28 mouse cellular contexts compared by ENCODE assay signal in the genomic region with DNA sequence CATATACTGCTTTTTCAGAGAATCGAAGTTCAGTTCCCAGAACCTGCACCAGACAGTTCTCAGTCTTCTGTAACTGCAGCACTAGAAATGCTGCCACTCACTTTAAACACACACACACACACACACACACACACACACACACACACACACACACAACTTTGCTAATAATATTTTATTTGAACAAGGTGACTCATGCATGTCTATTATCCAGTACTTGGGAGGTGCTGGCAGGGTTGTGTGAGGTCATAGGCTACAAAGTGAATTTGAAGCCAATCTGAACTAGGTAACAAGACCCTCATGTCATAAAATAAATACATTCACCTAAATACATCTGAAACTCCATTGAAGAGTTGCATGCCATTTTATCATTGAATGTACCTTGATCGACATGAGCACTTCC.
A peak's percentile ranks its signal among the peaks of the same experiment; 100 is the strongest.
DNase-seq lines count a peak whose midpoint lies in the region; ATAC-seq lines count a peak whose summit lies in the region.
"Had no signal": no experiment of that assay in that cellular context is flagged by ENCODE, and none has a peak within 500 bp of the region (broad histone marks: within the 10 kb centered on the region; RNA-seq: fewer than 3 reads in every experiment).

No protein-coding gene starts in this region.

- no peaks in the 10 kb centered on the region for H3K9me3 ChIP-seq in midbrain, embryonic 13.5 days
- H3K9me3 ChIP-seq: embryonic facial prominence, embryonic 12.5 days; embryonic facial prominence, embryonic 15.5 days; heart, embryonic 12.5 days; heart, embryonic 15.5 days; hindbrain, embryonic 10.5 days; hindbrain, embryonic 13.5 days; intestine, embryonic 15.5 days had no signal

- ATAC-seq in midbrain, embryonic 13.5 days, result no peak
- ATAC-seq: forebrain, embryonic 14.5 days; forebrain, postnatal 0 days; hindbrain, embryonic 16.5 days; intestine, embryonic 15.5 days had no signal

- WGBS in midbrain, embryonic 13.5 days, result 86% methylated on average over 2 of the region's 2 CpGs

- no peak overlapping the region for H3K27ac ChIP-seq in midbrain, embryonic 13.5 days
- H3K27ac ChIP-seq: embryonic facial prominence, embryonic 12.5 days; embryonic facial prominence, embryonic 15.5 days; gastrocnemius, adult 2 months; heart, embryonic 15.5 days; hindbrain, embryonic 10.5 days; hindbrain, embryonic 13.5 days; intestine, embryonic 15.5 days had no signal

- peak; percentile 54 for DNase-seq in adrenal gland, adult 2 months
- DNase-seq in adrenal gland, postnatal 4 days (ENCODE audit: low spot score in 2 of 2), result no peak
- peak; percentile 26 for DNase-seq in Muller cell, postnatal 12 days (ENCODE audit: inconsistent ontology term)
- DNase-seq in adrenal gland, postnatal 10 days, result peak; percentile 40
- peak; percentile 44 to 46 for DNase-seq in adrenal gland, postnatal 36 days
- no peak for DNase-seq in layer of hippocampus, postnatal 10 days (ENCODE audit: low spot score in 2 of 2)
- DNase-seq: B cell, adult 2 months; cerebellum, adult 11 months; cerebellum, adult 2 months; cerebellum, adult 9-11 months; cerebellum, postnatal 25 days; forebrain, postnatal 0 days; gastrocnemius, adult 2 months; gastrocnemius, postnatal 25 days; heart, adult 18-20 months; heart, postnatal 36 days had no signal

- H3K36me3 ChIP-seq in midbrain, embryonic 13.5 days, result no peaks in the 10 kb centered on the region
- H3K36me3 ChIP-seq: embryonic facial prominence, embryonic 12.5 days; embryonic facial prominence, embryonic 15.5 days; G1E; heart, embryonic 12.5 days; heart, embryonic 15.5 days; hindbrain, embryonic 10.5 days; hindbrain, embryonic 13.5 days; intestine, embryonic 15.5 days had no signal

- H3K27me3 ChIP-seq in midbrain, embryonic 13.5 days, result no peaks in the 10 kb centered on the region
- H3K27me3 ChIP-seq: CH12.LX; embryonic facial prominence, embryonic 12.5 days; embryonic facial prominence, embryonic 15.5 days; heart, embryonic 12.5 days; heart, embryonic 15.5 days; hindbrain, embryonic 13.5 days; intestine, embryonic 15.5 days had no signal

- H3K4me2 ChIP-seq in midbrain, embryonic 13.5 days (replicated peaks), result no peak overlapping the region
- H3K4me2 ChIP-seq: embryonic facial prominence, embryonic 12.5 days; embryonic facial prominence, embryonic 15.5 days; heart, embryonic 12.5 days; heart, embryonic 15.5 days; hindbrain, embryonic 13.5 days; intestine, embryonic 15.5 days had no signal

- no peaks in the 10 kb centered on the region for H3K4me1 ChIP-seq in midbrain, embryonic 13.5 days (replicated peaks)
- H3K4me1 ChIP-seq: embryonic facial prominence, embryonic 12.5 days; embryonic facial prominence, embryonic 15.5 days; heart, embryonic 12.5 days; heart, embryonic 15.5 days; hindbrain, embryonic 10.5 days; hindbrain, embryonic 13.5 days; intestine, embryonic 15.5 days had no signal

- H3K9ac ChIP-seq in midbrain, embryonic 13.5 days (replicated peaks), result no peak overlapping the region
- H3K9ac ChIP-seq: embryonic facial prominence, embryonic 12.5 days; embryonic facial prominence, embryonic 15.5 days; forebrain, postnatal 0 days; heart, embryonic 12.5 days; heart, embryonic 15.5 days; hindbrain, embryonic 13.5 days; intestine, embryonic 15.5 days had no signal

- no peak overlapping the region for H3K4me3 ChIP-seq in midbrain, embryonic 13.5 days (replicated peaks)
- H3K4me3 ChIP-seq: embryonic facial prominence, embryonic 12.5 days; embryonic facial prominence, embryonic 15.5 days; gastrocnemius, adult 2 months; heart, embryonic 12.5 days; heart, embryonic 15.5 days; hindbrain, embryonic 10.5 days; hindbrain, embryonic 13.5 days; intestine, embryonic 15.5 days had no signal

Comparison
In these comparisons a context has a peak if more than half of its experiments do, and no peak if none do; other contexts are left out.
1. DNase-seq: peak in adrenal gland, adult 2 months (single experiment), Muller cell, postnatal 12 days (single experiment), adrenal gland, postnatal 10 days (single experiment) and adrenal gland, postnatal 36 days (2 of 2); none in adrenal gland, postnatal 4 days (0 of 2) and layer of hippocampus, postnatal 10 days (0 of 2).